Mouse (Mus musculus): ENCODE data around the gene Zfp750.

The Zfp750 gene

GRCm38 (mm10) chr11:121542471-121542870 lies 23.3 kb upstream of the Zfp750 start:
- DNase-seq (ENCODE audit: low spot score): peak; percentile 11

GRCm38 (mm10) chr11:121536528-121536927 lies 17.4 kb upstream of the Zfp750 start:
- DNase-seq (ENCODE audit: low spot score): no peak

GRCm38 (mm10) chr11:121529747-121530146 lies 10.6 kb upstream of the Zfp750 start:
- DNase-seq (ENCODE audit: low spot score): no peak

- DNase-seq (ENCODE audit: low spot score): no peak
Observed at GRCm38 (mm10) chr11:121524191-121524590, 5.1 kb upstream of the Zfp750 start.

GRCm38 (mm10) chr11:121522156-121522762 lies 3.1 kb upstream of the Zfp750 start:
- DNase-seq (ENCODE audit: low spot score): no peak

- no peak for DNase-seq (ENCODE audit: low spot score)
Observed at GRCm38 (mm10) chr11:121520761-121521160, 1.6 kb upstream of the Zfp750 start.

DNA sequence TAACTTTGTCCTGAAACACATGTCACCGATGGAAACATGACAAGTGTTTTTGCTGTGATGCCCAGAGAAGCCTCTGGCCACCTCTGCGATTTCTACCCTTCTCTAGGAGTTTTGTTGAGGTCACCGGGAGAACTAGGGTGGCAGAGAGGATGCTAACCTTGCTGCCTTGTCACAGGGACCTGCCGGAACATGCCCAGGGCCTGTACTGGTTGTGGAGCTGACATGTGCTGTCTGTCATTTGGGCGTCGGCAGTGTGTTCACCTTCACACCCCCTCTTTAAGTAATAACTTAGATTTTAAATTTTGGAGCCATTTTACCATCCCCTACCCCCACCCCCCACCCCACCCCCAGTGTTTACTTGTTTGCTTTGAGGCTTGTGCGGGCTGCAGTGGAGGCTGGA lies 570 bp upstream of the Zfp750 start:
- DNase-seq (ENCODE audit: low spot score): no peak

- no peak for DNase-seq (ENCODE audit: low spot score)
Observed at GRCm38 (mm10) chr11:121517687-121518465, 1.3 kb downstream of the Zfp750 start.

DNA sequence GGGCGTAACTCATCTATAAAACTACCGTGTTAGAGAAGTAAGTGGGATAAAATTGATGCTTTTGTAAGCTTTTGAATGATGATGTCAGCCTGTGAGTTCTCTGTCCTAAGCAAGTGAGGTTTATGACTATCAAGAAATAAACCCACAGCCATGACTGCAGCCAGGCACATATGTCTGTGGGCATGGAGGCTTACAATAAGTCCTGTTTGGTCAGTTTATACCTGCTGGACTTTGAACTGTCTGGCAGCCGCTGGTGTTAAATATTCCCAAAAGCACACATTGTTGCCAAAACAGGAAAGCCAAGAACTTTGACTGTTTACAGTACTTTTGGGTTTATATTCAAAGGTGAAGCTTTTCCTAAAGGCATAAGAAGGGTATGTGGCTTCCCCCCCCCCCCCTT lies 2.2 kb downstream of the Zfp750 start:
- DNase-seq (ENCODE audit: low spot score): no peak

DNA sequence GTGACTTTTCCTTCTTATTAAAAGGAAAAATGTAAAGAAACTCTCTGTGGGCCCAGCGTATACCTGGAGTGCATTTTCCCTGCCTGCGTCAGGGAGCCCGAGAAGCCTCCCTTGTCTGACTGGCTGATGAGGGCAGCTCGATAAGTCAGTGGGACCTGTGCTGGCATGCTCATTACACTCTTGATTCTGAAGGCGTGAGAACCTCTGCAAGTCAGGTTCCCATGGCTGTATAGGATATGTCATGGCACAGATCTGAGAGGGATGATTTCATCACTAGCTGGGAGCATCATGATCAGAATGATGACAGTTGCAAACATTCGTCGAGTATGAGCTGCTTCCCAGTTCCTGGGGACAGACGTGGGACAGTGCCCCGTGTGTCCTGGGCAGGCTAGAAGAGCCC lies 3.1 kb downstream of the Zfp750 start:
- DNase-seq (ENCODE audit: low spot score): no peak

- no peak for DNase-seq (ENCODE audit: low spot score)
Observed at GRCm38 (mm10) chr11:121512896-121513572, 6.1 kb downstream of the Zfp750 start.

DNA sequence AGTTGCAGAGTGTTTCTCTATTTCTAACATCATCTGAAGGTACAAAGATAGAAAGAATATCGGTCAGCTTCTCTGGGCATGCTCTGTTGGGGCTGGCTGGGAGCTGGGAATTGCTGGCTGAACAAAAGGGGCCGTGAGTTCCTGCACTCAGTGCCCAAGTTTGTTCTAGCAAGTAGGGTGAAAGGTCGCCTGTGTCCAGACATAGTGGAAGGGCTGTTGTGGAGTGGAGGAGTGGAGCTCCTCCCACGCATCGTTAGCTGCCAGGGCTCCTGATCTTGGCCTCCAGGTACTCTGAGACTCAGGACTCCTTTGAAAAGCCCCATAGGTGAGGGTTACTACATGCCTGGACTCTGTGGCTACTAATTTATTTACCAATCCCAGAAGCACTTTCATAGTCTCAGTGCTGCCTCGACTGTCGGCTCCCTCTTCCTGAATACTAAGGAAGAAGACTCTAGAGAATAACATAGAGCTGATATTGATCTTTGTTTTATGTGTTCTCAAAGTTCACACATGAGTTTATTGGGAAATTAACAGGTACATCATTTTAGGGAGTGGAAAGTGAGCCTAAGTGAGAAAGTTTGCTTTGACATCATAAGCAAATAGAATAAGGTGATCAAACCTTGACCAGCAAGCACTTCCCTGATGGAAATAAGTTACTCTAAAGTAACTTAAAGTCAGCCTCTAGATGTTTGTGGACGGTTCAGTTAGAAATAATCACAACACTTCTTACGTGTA lies 8.5 kb downstream of the Zfp750 start:
- peak; percentile 35 for DNase-seq (ENCODE audit: low spot score)

- no peak for DNase-seq (ENCODE audit: low spot score)
Observed at GRCm38 (mm10) chr11:121508478-121508877, 10.7 kb downstream of the Zfp750 start.

DNA sequence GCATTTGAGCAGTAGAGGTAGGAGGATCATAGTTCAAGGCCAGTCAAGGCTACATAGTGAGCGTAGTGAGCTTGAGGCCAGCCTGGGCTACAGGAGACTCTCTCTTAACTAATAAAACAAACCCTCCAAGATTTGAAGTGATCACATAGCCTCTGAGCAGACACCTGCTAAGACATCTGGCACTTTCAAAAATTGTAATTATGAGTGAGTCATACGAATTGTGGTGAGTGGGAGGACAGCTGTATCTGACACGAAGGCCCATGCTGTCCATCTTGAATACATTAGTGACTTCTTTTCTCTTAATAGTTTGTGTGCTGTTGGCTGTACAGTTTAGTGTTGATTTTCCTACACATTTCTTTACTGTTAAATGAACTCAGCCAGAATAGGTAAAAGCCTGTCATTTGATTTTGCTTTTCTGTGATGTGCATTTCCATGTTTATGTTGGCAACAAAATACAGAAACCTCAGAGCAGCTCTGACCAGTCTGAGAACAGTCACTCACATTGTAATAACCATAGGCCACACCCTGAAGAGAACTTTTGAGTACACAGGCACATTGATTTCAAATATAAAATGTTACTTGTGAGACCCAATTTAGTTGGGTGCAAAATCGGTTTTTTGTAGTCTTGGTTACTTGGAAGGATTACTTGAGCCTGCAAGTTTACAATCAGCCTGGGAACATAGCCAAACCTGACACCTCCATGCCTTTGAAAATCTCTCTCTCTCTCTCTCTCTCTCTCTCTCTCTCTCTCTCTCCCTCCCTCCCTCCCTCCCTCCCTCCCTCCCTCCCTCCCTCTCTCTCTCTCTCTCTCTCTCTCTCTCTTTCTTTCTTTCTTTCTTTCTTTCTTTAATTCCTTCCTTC lies 16.9 kb downstream of the Zfp750 start:
- no peak for DNase-seq (ENCODE audit: low spot score)

- DNase-seq (ENCODE audit: low spot score): no peak
Observed at GRCm38 (mm10) chr11:121501525-121501924, 17.6 kb downstream of the Zfp750 start.

DNA sequence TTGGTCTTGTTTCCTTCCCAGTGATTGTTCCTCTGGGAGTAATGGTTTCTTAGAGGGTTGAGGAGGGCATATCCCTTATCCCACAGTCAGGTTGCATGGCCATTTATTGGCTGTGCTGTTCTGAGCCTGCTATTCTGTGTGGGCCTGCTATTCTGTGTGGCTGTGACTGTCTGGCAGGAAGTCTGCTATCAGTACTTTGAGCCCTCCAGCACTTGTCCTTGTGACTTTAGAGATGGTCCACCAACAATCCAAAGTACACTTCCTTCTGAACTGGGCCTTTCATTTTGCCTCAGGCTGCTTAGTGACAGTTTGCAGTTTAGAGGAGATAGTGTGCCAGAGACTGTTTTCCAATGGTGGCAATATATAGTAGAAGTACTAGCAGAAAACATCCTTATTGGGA lies 18.5 kb downstream of the Zfp750 start:
- DNase-seq (ENCODE audit: low spot score): no peak

- no peak for DNase-seq (ENCODE audit: low spot score)
Observed at GRCm38 (mm10) chr11:121490651-121491050, 28.5 kb downstream of the Zfp750 start.

DNA sequence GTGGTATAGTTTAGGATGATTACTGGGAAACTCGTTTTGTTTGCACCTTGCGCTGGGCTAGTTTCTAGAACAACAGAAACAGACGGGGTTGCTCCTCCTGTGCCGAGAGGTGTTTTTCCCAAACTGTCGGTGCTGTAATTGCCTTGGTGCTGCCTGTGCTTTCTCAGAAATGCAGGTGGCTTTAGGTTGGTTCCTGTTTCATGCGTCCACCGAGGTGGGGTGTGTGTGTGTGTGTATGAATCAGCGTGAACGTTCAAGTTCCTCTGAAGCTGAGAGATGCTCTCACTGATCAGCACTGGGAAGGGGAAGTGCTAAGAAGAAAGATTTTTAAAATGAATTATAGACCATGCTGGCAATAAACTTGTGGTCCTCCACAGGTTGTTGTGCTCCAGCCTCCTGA lies 33.3 kb downstream of the Zfp750 start:
- no peak for DNase-seq (ENCODE audit: low spot score)

DNA sequence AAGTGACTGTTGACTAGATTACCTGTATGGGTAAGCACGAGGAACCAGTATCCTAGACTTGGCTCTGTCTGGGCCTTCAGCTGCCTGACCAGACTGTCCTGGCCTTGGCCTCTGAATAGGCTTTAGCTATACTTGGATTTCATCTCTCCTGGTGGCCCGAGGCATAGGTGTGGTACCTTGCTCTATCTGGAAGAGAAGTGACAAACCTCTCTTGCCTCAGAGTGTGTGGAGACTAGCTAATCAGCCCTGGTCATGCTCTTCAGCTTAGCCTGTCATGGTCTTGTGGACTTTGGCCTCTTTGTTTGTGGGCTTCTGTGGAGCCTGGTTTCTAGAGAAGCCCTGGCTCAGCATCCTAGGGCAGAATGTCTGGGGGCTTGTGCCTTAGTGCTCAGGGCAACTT lies 38.0 kb downstream of the Zfp750 start:
- DNase-seq (ENCODE audit: low spot score): no peak

- DNase-seq (ENCODE audit: low spot score): no peak
Observed at GRCm38 (mm10) chr11:121479476-121480203, 39.5 kb downstream of the Zfp750 start.
